Mouse (Mus musculus) CH12.LX (cell line): ENCODE measurements around the gene Nhsl1.

Experiments used
- CHD2 ChIP-seq: IDR thresholded peaks from 2 replicates; pipeline ENCODE4 v1.6.1; 2011; ENCODE audit warnings: low read length, improper control_type of control experiment
- CTCF ChIP-seq, 2 experiments: IDR thresholded peaks in 1 of 2; conservative IDR thresholded peaks in 1 of 2; 2 replicates each; pipeline ENCODE4 v1.5.1; 2011 to 2012; ENCODE audit warnings: low read depth in 2 of 2, low read length in 2 of 2, improper control_type of control experiment in 1 of 2, inconsistent platforms in 1 of 2, mild to moderate bottlenecking in 1 of 2, moderate library complexity in 1 of 2
- E2F4 ChIP-seq: IDR thresholded peaks from 2 replicates; pipeline ENCODE4 v1.6.1; 2011; ENCODE audit warnings: low read depth, low read length, improper control_type of control experiment; ENCODE audit not compliant: insufficient replicate concordance
- GABPA ChIP-seq: IDR thresholded peaks from 2 replicates; pipeline ENCODE4 v1.6.1; 2012; ENCODE audit warnings: low read depth, low read length, improper control_type of control experiment, inconsistent platforms; ENCODE audit not compliant: insufficient replicate concordance
- MEF2A ChIP-seq: IDR thresholded peaks from 2 replicates; pipeline ENCODE4 v1.6.1; 2014; ENCODE audit warnings: low read depth, mild to moderate bottlenecking, inconsistent platforms, low read length, improper control_type of control experiment, borderline replicate concordance
- POLR2A ChIP-seq: IDR thresholded peaks from 2 replicates; pipeline ENCODE4 v1.6.1; 2011; ENCODE audit warnings: low read depth, mild to moderate bottlenecking, improper control_type of control experiment, low read length
- ZC3H11A ChIP-seq: IDR thresholded peaks from 2 replicates; pipeline ENCODE4 v1.6.1; 2012; ENCODE audit warnings: low read depth, mild to moderate bottlenecking, inconsistent platforms, low read length, improper control_type of control experiment

DNA sequence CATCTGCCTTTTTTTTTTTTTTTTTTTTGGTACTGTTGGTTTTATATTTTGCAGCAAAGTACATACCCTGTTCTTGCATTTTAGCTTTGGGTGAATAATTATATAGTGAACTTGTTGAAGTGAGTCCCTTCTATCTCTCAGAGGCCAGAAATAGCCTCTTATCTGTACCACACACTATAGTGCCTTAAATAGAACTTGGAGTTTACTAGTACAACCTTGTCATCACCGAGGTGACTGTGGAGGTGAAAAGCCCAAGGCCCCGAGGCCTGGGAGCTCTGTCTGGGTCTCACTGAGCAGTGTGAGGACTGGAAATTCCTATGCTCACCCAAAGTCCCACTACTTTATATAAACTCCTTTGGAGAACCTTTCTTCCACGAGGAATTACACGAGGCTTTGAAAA lies 128.5 kb downstream of the Nhsl1 start:
- TF ChIP-seq POLR2A (no peak), CTCF (conservative IDR thresholded peaks at IDR 0.05 in 1 of 2, IDR thresholded peaks at IDR 0.05 in 1 of 2; ENCODE audit: low read depth in 2 of 2, low read length in 2 of 2) (no peak), GABPA (no peak), ZC3H11A (no peak), MEF2A (no peak), CHD2 (no peak), E2F4 (no peak)
